Mouse (Mus musculus) small intestine, adult 2 months (tissue): ENCODE data around the gene Fyttd1. TPM values are rescaled to one million over a fixed set of nuclear protein-coding genes. Genes with fewer than 3 reads are reported as not detected.
"Not testable (repeated sequence)": the region's sequence is repeated elsewhere in the genome, so short reads cannot be mapped to it uniquely, and the experiment has no call there.

Experiments used
- H3K27ac ChIP-seq: fragments of 200-500 bp; 2 replicates; pipeline ENCODE4 v1.5.1; 2012; ENCODE audit warnings: low read depth, low read length, control low read depth, inconsistent platforms; ENCODE audit not compliant: insufficient read depth
- H3K27me3 ChIP-seq: fragments of 200-500 bp; 2 replicates; pipeline ENCODE4 v1.6.1; 2012; ENCODE audit warnings: mild to moderate bottlenecking, moderate library complexity, low read length, inconsistent platforms; ENCODE audit not compliant: control insufficient read depth, insufficient read depth
- H3K36me3 ChIP-seq: fragments of 200-500 bp; 2 replicates; pipeline ENCODE4 v1.6.1; 2012; ENCODE audit warnings: mild to moderate bottlenecking, low read length, control low read depth, inconsistent platforms; ENCODE audit not compliant: control insufficient read depth, insufficient read depth
- H3K4me1 ChIP-seq: fragments of 200-500 bp; 2 replicates; pipeline ENCODE4 v1.6.1; 2012; ENCODE audit warnings: low read length, inconsistent platforms, mixed read lengths; ENCODE audit not compliant: control insufficient read depth, insufficient read depth, insufficient read length
- H3K4me3 ChIP-seq: fragments of 200-500 bp; 2 replicates; pipeline ENCODE4 v1.5.1; 2012; ENCODE audit warnings: low read depth, mild to moderate bottlenecking, control low read depth, inconsistent platforms, low read length, moderate library complexity
- CTCF ChIP-seq: fragments of 200-500 bp; IDR thresholded peaks from 2 replicates; pipeline ENCODE4 v1.5.1; 2012; ENCODE audit warnings: low read depth, mild to moderate bottlenecking, control low read depth, inconsistent platforms, low read length, moderate library complexity, mixed read lengths; ENCODE audit not compliant: insufficient replicate concordance, insufficient read length; ENCODE audit errors: extremely low read depth
- POLR2A ChIP-seq: fragments of 200-500 bp; IDR thresholded peaks from 2 replicates; pipeline ENCODE4 v1.6.1; 2012; ENCODE audit warnings: low read depth, mild to moderate bottlenecking, control low read depth, inconsistent platforms, low read length, moderate library complexity
- WGBS: fragments of 180-500 bp; shearing (Covaris S2); methylation state at CpG from one replicate; pipeline ENCODE4 v1.1.7; 2018; 5-methylcytosine and 5-hydroxymethylcytosine counted together
- polyA plus RNA-seq: library from polyadenylated mRNA; depleted of rRNA; stranded (reverse); fragments of >200 nt; gene quantifications from 2 replicates; pipeline ENCODE4 v1.2.3, GENCODE M21; 2012

The Fyttd1 gene
- polyA plus RNA-seq, 1 experiment, result 0.93 TPM

DNA sequence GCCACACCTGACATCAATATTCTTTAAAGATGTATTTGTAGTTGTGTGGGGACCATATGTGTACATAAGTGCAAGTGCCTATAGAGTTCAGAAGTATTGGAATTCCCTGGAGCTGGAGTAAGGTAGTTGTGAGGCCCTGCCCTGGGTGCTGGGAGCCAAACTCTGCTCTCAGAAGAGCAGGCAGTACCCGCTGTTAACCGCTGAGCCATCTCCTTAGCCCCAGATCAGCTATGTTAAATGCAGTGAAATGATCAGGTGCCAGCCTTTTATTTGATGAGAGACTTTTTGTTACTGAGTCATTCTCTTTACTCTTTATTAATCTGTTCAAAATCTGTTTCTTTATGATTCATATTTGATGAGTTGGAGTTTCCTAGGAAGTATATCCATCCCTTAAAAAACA, 52.6 kb downstream of the Fyttd1 start:
- H3K36me3 ChIP-seq, result 0 out of 2 replicates have a peak, but pooled peaks cover 2% of the 10 kb centered on the region
- no peak overlapping the region for H3K27ac ChIP-seq
- 77% methylated on average over 2 of the region's 2 CpGs for WGBS
- TF ChIP-seq CTCF (no peak), POLR2A (no peak)
- H3K4me1 ChIP-seq, result no peaks in the 10 kb centered on the region
- H3K4me3 ChIP-seq, result no peak overlapping the region
- no peaks in the 10 kb centered on the region for H3K27me3 ChIP-seq

DNA sequence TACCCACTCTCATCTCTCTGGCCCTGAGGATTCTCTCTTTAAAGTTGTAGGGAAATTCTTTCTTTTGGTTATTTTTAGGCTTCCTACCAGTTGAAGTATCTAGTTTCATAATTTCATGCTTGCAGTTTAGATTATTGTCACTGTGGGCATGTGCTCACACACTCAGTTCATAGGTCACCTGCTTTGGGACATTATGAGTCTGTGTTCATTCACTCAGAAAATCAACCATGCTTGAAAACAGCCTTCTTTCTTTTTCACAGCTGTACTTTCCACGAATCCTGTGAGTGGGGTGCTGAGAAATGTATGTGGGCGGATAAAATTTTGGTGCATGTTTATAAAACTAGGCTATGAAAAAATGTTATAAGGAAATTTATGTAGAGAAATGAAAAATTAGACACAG, 57.2 kb downstream of the Fyttd1 start:
- H3K4me3 ChIP-seq, result no peak overlapping the region
- no peak overlapping the region for H3K27ac ChIP-seq
- H3K27me3 ChIP-seq, result no peaks in the 10 kb centered on the region
- 83% methylated on average over 2 of the region's 2 CpGs for WGBS
- no peaks in the 10 kb centered on the region for H3K4me1 ChIP-seq
- no peaks in the 10 kb centered on the region for H3K36me3 ChIP-seq
- TF ChIP-seq CTCF (no peak), POLR2A (no peak)

DNA sequence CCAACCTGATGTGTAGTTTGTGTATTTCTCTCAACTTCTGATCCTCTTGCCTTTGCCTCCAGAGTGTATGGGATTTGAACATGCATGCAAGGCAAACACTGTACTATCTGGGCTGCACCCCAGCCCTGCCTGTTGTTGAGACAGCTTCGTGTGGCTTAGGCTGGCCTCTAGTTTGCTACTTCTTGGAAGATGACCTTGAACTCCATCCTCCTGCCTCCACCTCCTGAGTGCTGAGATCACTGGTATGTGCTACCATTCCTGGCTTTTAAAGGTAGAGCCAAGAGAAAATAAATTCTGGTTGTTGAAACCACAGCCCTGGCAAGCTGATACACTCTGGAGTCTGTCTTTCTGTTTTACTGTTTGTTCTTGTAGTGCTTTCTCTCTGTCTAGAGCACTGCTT, 57.8 kb downstream of the Fyttd1 start:
- Histone ChIP-seq H3K36me3 (no peaks in the 10 kb centered on the region), H3K27me3 (no peaks in the 10 kb centered on the region), H3K4me3 (no peak overlapping the region), H3K4me1 (no peaks in the 10 kb centered on the region), H3K27ac (no peak overlapping the region)
- 38% methylated on average over 1 of the region's 1 CpGs for WGBS
- TF ChIP-seq POLR2A (no peak), CTCF (no peak)

DNA sequence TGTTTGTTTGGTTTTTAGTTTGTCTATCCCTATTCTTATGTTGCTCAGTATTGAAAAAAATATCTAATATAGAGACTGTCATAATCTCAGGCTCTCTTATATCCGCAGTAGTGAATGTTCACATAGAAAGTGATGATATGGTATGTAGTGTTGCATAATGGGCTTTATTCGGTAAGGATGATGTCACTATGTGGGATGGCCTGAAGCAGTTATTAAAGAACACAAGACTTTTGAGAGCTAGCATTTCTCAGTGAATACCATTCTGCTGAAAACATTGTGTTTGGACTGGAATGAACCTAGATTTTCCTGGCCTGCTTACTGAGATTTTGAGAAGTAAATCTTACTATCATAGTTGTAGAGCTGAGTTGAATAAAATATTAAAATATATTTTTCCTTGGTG, 60.1 kb downstream of the Fyttd1 start:
- Histone ChIP-seq H3K27ac (no peak overlapping the region), H3K4me3 (no peak overlapping the region), H3K36me3 (no peaks in the 10 kb centered on the region), H3K4me1 (no peaks in the 10 kb centered on the region), H3K27me3 (no peaks in the 10 kb centered on the region)
- 80% methylated on average over 2 of the region's 2 CpGs for WGBS
- TF ChIP-seq CTCF, result no peak
- TF ChIP-seq POLR2A, result no peak

DNA sequence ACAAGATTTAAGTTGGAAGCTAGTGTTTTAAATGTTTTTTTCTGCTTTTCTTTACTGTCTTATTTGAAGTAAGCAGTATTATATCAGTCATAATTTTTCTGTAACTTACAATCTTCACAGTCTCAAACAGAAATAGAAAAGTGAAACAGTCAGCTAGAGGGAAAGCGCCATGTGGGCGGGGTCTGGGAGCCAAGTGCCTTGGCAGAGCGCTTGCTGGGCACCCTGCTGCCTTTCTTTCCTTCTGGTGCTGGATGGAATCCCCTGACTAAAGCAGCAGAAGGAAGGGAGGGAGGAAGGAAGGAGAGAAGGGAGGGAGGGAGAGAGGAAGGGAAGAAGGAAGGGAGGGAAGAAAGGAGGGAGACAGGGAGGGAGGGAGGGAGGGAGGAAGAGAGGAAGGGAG, 62.0 kb downstream of the Fyttd1 start:
- H3K4me1 ChIP-seq, H3K4me3 ChIP-seq, H3K27me3 ChIP-seq, H3K36me3 ChIP-seq, H3K27ac ChIP-seq: not testable (repeated sequence)
- WGBS, result 37% methylated on average over 3 of the region's 3 CpGs

DNA sequence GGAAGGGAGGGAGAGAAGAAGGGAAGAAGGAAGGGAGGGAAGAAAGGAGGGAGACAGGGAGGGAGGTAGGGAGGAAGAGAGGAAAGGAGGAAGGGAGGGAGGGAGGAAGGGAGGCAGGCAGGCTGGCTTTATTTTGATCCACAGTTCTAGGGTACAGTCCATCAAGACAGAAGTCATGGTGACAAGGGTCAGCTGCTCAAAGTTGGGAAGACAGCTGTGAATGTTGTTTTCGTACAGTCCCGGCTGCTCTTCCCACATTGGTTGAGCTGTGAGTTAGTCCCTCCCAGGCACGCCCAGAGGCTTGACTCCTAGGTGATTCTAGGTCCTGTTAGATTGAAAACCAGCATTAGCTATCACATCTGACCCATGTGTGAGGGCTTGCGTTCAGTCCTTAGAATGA, 62.4 kb downstream of the Fyttd1 start:
- H3K27ac ChIP-seq, H3K27me3 ChIP-seq, H3K36me3 ChIP-seq, H3K4me1 ChIP-seq, H3K4me3 ChIP-seq: not testable (repeated sequence)
- 78% methylated on average over 4 of the region's 4 CpGs for WGBS

DNA sequence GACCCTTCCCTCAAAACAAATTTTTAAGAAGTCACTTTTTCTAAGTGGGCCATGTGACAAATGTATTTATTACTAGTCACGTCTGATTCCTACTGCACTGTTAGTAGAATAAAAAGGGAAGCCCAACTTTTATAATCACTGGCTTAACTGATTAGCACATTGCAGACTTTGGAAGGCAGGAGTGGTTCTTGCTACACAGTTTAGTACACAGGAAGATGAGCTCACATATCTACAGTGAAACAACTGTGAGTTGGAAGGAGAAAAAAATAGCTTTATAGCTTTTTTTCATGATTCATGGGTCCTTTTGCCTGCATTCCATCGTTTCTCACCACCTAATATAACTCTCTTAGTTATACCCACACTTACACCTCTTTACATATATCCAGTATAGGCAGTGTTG, 63.9 kb downstream of the Fyttd1 start:
- H3K36me3 ChIP-seq, H3K27ac ChIP-seq, H3K4me3 ChIP-seq, H3K4me1 ChIP-seq, H3K27me3 ChIP-seq: not testable (repeated sequence)
- WGBS, result 65% methylated on average over 2 of the region's 2 CpGs

DNA sequence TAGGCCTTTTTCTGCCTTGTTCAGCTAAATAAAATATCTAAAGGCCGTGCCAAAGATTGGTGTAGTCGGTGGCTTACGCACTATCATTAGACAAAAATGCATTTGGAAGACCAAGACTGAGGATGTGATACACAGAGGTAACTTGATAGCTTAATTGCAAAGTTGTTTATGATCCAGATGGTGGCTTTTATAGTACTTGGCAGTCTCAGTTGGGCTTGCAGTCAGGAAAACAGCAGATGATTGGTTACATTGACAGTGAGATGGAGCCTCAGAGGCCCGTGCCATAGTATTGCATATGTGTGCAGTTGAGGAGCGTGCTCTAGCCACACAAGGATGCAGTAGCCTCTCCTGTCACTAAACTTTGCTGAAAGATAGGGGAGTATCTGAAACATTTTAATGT, 65.4 kb downstream of the Fyttd1 start:
- Histone ChIP-seq H3K27me3 (no peaks in the 10 kb centered on the region), H3K36me3 (no peaks in the 10 kb centered on the region), H3K4me1 (no peaks in the 10 kb centered on the region), H3K27ac (no peak overlapping the region), H3K4me3 (no peak overlapping the region)
- WGBS, result 77% methylated on average over 5 of the region's 5 CpGs
- no peak for TF ChIP-seq POLR2A
- no peak for TF ChIP-seq CTCF
